Comparison of ENCODE assay signal across 23 mouse cellular contexts in the genomic region with DNA sequence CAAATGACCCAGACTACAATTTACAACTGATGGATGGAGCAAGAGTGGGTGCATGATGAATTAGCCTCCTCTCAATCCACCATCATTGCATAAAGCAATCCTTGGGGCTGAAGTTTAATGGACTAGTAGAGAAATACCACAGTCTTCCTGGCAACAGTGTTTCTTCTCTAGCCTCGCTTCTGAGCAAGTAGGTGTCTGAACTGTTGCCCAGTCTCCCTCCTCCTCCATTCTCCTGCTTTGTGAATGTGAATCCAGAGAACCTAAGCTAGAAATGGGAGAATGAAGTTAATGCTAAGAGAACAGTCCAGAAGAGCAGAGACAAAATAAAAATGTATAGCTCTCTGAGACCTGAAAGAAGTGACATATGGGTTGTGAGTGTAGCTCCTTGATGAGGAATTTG.
DNase-seq lines count a peak whose midpoint lies in the region; TF ChIP-seq lines count a peak whose summit lies in the region.
"Had no signal": no experiment of that assay in that cellular context is flagged by ENCODE, and none has a peak within 500 bp of the region (broad histone marks: within the 10 kb centered on the region; RNA-seq: fewer than 3 reads in every experiment).

No protein-coding gene starts in this region.

- peak overlapping the region in 1 of 2 experiments; percentile 70; a peak in 2 of 4 replicates for H3K4me3 ChIP-seq in MEL (ENCODE audit: control insufficient read depth in 1 of 2, insufficient read depth in 1 of 2, low read depth in 2 of 2, low read length in 2 of 2)
- H3K4me3 ChIP-seq: embryonic facial prominence, embryonic 13.5 days; embryonic facial prominence, embryonic 15.5 days; erythroblast, embryonic 14.5 days; forebrain, embryonic 10.5 days; forebrain, embryonic 12.5 days had no signal

- TF ChIP-seq RAD21 in MEL (IDR thresholded peaks at IDR 0.05; ENCODE audit: low read depth, low read length): no peak

- H3K9ac ChIP-seq in MEL (ENCODE audit: control insufficient read depth, low read depth, low read length, poor library complexity, severe bottlenecking): peak overlapping the region; percentile 45
- H3K9ac ChIP-seq: embryonic facial prominence, embryonic 13.5 days; embryonic facial prominence, embryonic 15.5 days; forebrain, embryonic 12.5 days had no signal

- no peaks in the 10 kb centered on the region for H3K79me2 ChIP-seq in MEL (ENCODE audit: control insufficient read depth, insufficient read depth, low read length, poor library complexity)

- no peak for TF ChIP-seq EP300 in MEL (IDR thresholded peaks at IDR 0.05; ENCODE audit: low read depth in 1 of 2, low read length in 2 of 2)

- TF ChIP-seq POLR2A in MEL (IDR thresholded peaks at IDR 0.05; ENCODE audit: control insufficient read depth in 1 of 2, insufficient read depth in 1 of 2, low read depth in 1 of 2, low read length in 2 of 2, poor library complexity in 1 of 2): no peak

- H3K27me3 ChIP-seq in MEL (ENCODE audit: control insufficient read depth in 1 of 2, insufficient read depth in 2 of 2, low read length in 2 of 2): no peaks in the 10 kb centered on the region
- H3K27me3 ChIP-seq: embryonic facial prominence, embryonic 15.5 days; forebrain, embryonic 12.5 days had no signal

- no peaks in the 10 kb centered on the region for H3K9me3 ChIP-seq in MEL (replicated peaks; ENCODE audit: insufficient read depth, low read length)
- H3K9me3 ChIP-seq: embryonic facial prominence, embryonic 13.5 days; embryonic facial prominence, embryonic 15.5 days; forebrain, embryonic 10.5 days; forebrain, embryonic 12.5 days had no signal

- DNase-seq in frontal cortex, postnatal 36 days (ENCODE audit: low spot score in 2 of 2): peak; percentile 3 to 17
- DNase-seq in frontal cortex, postnatal 10 days (ENCODE audit: low spot score in 2 of 2): no peak
- DNase-seq in left cerebral cortex, postnatal 36 days (ENCODE audit: low spot score in 2 of 2): peak; percentile 3
- no peak for DNase-seq in left cerebral cortex, postnatal 10 days (ENCODE audit: extremely low spot score in 1 of 2, low spot score in 2 of 2)
- DNase-seq in MEL (ENCODE audit: low read depth, low spot score): no peak
- DNase-seq in brain, adult 2 months (ENCODE audit: low read depth, low spot score): peak; percentile 40
- DNase-seq in lung, postnatal 14 days: no peak
- no peak for DNase-seq in kidney, adult 18-20 months
- DNase-seq: adrenal gland, adult 8-10 months; adrenal gland, postnatal 14 days; adrenal gland, postnatal 36 days; cerebellum, adult 11 months; cerebellum, adult 18-20 months; cerebellum, adult 8-10 months; cerebellum, adult 9-11 months; cerebellum, postnatal 14 days; cerebellum, postnatal 36 days; embryo, embryonic 11 days had no signal

- intact Hi-C loops in left cerebral cortex, postnatal 36 days (cut with DNase I): no loop called here
- intact Hi-C loops in left cerebral cortex, postnatal 10 days (cut with DNase I): no loop called here

- H3K36me3 ChIP-seq in MEL (ENCODE audit: control insufficient read depth in 1 of 2, insufficient read depth in 2 of 2, low read length in 2 of 2): peaks cover 0 to 11% of the 10 kb centered on the region in 2 experiments; a peak in 2 of 4 replicates
- H3K36me3 ChIP-seq: embryonic facial prominence, embryonic 13.5 days; embryonic facial prominence, embryonic 15.5 days; forebrain, embryonic 10.5 days; forebrain, embryonic 12.5 days had no signal

- peak overlapping the region; percentile 79 for H3K27ac ChIP-seq in MEL (ENCODE audit: control insufficient read depth, low read depth, low read length)
- H3K27ac ChIP-seq: embryonic facial prominence, embryonic 13.5 days; embryonic facial prominence, embryonic 15.5 days; forebrain, embryonic 10.5 days; forebrain, embryonic 12.5 days had no signal

- H3K4me1 ChIP-seq in MEL (ENCODE audit: control insufficient read depth in 1 of 2, insufficient read depth in 2 of 2, low read length in 2 of 2): peaks cover 8 to 11% of the 10 kb centered on the region in 2 experiments
- H3K4me1 ChIP-seq: embryonic facial prominence, embryonic 13.5 days; embryonic facial prominence, embryonic 15.5 days; forebrain, embryonic 10.5 days; forebrain, embryonic 12.5 days had no signal

- no peak for TF ChIP-seq CTCF in MEL (IDR thresholded peaks at IDR 0.05 in 2 of 3, conservative IDR thresholded peaks at IDR 0.05 in 1 of 3; ENCODE audit: control insufficient read depth in 1 of 3, insufficient read depth in 1 of 3, low read depth in 2 of 3, low read length in 3 of 3, poor library complexity in 1 of 3, severe bottlenecking in 1 of 3)

TF ChIP-seq in MEL, 35 proteins besides CTCF, POLR2A, EP300 and RAD21:
- TF ChIP-seq GATA1 (IDR thresholded peaks at IDR 0.05; ENCODE audit: low read depth, low read length): no peak
- TF ChIP-seq ELF1 (IDR thresholded peaks at IDR 0.05; ENCODE audit: low read depth, low read length): no peak
- TF ChIP-seq USF2 (IDR thresholded peaks at IDR 0.05; ENCODE audit: borderline replicate concordance in 1 of 2, insufficient read depth in 1 of 2, low read depth in 1 of 2, low read length in 2 of 2): no peak
- no peak for TF ChIP-seq MAX (IDR thresholded peaks at IDR 0.05; ENCODE audit: low read length)
- no peak for TF ChIP-seq MAZ (IDR thresholded peaks at IDR 0.05; ENCODE audit: low read depth, low read length)
- TF ChIP-seq POLR2AphosphoS2 (IDR thresholded peaks at IDR 0.05; ENCODE audit: low read length): no peak
- TF ChIP-seq MYB (IDR thresholded peaks at IDR 0.05; ENCODE audit: low read depth, low read length): no peak
- no peak for TF ChIP-seq TAL1 (IDR thresholded peaks at IDR 0.05; ENCODE audit: low read length)
- no peak for TF ChIP-seq MEF2A (IDR thresholded peaks at IDR 0.05; ENCODE audit: extremely low read depth, insufficient replicate concordance, low read depth, low read length, poor library complexity, severe bottlenecking)
- TF ChIP-seq MXI1 (IDR thresholded peaks at IDR 0.05; ENCODE audit: low read depth, low read length): no peak
- no peak for TF ChIP-seq ZMIZ1 (IDR thresholded peaks at IDR 0.05; ENCODE audit: low read depth, low read length)
- no peak for TF ChIP-seq NRF1 (IDR thresholded peaks at IDR 0.05; ENCODE audit: insufficient read depth, low read depth, low read length, poor library complexity, severe bottlenecking)
- TF ChIP-seq ZC3H11A (IDR thresholded peaks at IDR 0.05; ENCODE audit: low read depth, low read length): no peak
- TF ChIP-seq MAFK (IDR thresholded peaks at IDR 0.05; ENCODE audit: borderline replicate concordance, low read depth, low read length): no peak
- TF ChIP-seq BHLHE40 (IDR thresholded peaks at IDR 0.05; ENCODE audit: borderline replicate concordance, low read depth, low read length): no peak
- no peak for TF ChIP-seq ZNF384 (IDR thresholded peaks at IDR 0.05; ENCODE audit: low read depth, low read length)
- no peak for TF ChIP-seq SIN3A (IDR thresholded peaks at IDR 0.05; ENCODE audit: low read length)
- TF ChIP-seq GABPA (IDR thresholded peaks at IDR 0.05; ENCODE audit: low read depth, low read length): no peak
- TF ChIP-seq HCFC1 (IDR thresholded peaks at IDR 0.05; ENCODE audit: low read depth, low read length): no peak
- TF ChIP-seq ETS1 (IDR thresholded peaks at IDR 0.05; ENCODE audit: low read depth, low read length): no peak

Comparison
In these comparisons a context has a peak if more than half of its experiments do, and no peak if none do; other contexts are left out.
1. DNase-seq: peak in frontal cortex, postnatal 36 days (2 of 2), left cerebral cortex, postnatal 36 days (2 of 2) and brain, adult 2 months (single experiment); none in frontal cortex, postnatal 10 days (0 of 2), left cerebral cortex, postnatal 10 days (0 of 2), MEL (single experiment), lung, postnatal 14 days (single experiment) and kidney, adult 18-20 months (single experiment).